Mouse (Mus musculus) embryo, embryonic 11.5 days (tissue): ENCODE results near the gene Tead1.
A peak's percentile ranks its signal among the peaks of the same experiment; 100 is the strongest.
"Not testable (repeated sequence)": the region's sequence is repeated elsewhere in the genome, so short reads cannot be mapped to it uniquely, and the experiment has no call there.

Experiments used
- DNase-seq: peaks from one replicate; pipeline ENCODE4 v3.0.0-alpha.2; 2012; ENCODE audit warnings: low read depth, low spot score

Tead1 gene

DNA sequence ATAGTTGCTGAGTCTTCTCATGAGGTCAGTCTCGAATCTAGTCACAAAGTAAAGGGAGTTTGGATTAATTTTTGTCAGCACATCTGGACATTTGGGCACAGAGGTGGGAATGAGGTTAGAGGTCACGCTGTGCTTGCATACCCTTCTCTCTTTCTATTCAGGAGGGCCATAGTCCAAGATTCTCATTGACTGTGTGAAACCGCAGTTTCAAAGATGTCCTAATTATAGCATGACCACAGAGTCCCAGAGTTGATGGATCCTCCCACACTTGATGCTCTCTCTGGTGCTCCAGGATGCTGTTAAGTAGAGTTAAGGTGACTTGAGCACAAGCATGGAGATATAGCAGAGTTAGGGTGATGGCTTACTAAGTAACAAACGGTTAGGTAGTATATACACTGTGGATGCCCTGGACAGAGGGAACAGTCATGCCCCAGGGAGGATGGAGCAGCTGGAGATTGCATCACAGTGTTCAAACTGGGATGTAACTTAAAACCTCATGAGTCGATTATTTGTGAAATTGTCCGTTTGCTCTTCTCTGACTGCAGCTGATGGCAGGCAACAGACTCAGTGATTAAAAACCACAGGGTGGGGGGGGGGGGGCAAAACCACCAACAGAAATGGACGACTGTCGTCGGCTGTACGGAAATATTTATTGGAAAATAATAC, 238.6 kb downstream of the Tead1 start:
- no peak for DNase-seq

- no peak for DNase-seq
These were observed 239.3 kb downstream of the Tead1 start for GRCm38 (mm10) chr7:112918279-112918991.

GRCm38 (mm10) chr7:112919845-112920244, 240.7 kb downstream of the Tead1 start:
- peak; percentile 43 for DNase-seq

DNA sequence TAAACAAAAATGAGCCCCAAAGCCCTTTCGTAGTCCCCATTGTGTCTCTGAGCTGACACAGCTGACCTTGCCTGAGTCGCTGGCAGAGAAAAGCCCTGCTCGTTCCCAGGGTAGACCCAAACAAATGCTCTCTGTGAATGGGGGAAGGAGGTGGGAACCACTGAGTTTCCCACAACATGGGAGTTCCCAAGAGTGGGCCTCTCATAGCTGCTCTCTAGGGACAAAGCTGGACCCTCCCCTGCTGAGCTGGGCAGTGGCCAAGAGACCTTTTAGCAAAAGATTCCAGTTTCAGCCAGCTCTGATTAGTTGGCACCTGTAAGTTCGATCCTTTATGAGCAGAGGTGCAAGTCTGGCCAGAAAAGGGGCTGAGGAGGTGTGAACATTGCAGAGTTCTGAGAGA, 243.7 kb downstream of the Tead1 start:
- no peak for DNase-seq

GRCm38 (mm10) chr7:112923712-112924111, 244.6 kb downstream of the Tead1 start:
- DNase-seq: no peak

- DNase-seq: no peak
These were observed 251.6 kb downstream of the Tead1 start for GRCm38 (mm10) chr7:112930669-112931068.

DNA sequence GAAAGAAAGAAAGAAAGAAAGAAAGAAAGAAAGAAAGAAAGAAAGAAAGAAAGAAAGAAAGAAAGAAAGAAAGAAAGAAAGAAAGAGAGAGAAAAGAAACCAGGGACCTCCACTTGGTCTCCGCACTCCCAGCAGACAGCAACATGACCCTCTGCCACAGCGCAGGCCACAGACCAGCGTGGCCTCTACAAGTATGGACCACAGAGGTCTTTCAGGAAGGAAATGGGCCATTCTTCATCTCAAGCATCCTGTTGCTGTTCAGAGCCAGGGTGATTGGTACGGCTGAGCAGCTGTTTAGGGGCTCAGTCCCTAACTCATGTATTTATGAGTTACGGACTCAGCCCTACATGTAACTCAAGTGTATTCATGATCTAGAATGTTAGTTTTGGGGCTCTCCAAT, 256.8 kb downstream of the Tead1 start:
- not testable (repeated sequence) for DNase-seq

- DNase-seq: no peak
These were observed 258.0 kb downstream of the Tead1 start for GRCm38 (mm10) chr7:112937089-112937488.

- no peak for DNase-seq
These were observed 259.8 kb downstream of the Tead1 start for GRCm38 (mm10) chr7:112938959-112939358.

DNA sequence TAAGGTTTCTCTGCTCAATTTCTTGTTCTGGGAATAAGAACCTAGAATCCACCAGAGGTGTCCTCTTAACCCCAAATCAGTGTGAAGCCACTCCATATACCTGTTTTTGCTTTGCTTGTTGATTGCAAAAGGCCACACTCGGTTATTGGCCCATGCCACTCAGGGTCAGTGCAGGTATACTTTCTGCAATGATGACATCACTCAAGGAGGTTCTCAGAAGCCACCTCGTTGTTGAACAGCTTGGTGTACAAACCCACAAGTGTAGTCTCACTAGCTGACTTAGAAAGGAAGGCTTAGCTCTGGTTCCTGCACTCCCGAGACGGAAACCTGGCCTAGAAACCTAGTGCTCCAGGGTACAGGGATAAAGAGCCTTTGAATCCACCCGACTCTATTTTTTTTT, 263.4 kb downstream of the Tead1 start:
- no peak for DNase-seq

- no peak for DNase-seq
These were observed 263.9 kb downstream of the Tead1 start for GRCm38 (mm10) chr7:112943056-112943455.

GRCm38 (mm10) chr7:112946706-112947105, 267.6 kb downstream of the Tead1 start:
- DNase-seq: no peak

GRCm38 (mm10) chr7:112953777-112954291, 274.7 kb downstream of the Tead1 start, which contains the start of gene Rassf10:
TSS of gene Rassf10 (plus strand) at chr7:112953962.
- peak; percentile 63 for DNase-seq

GRCm38 (mm10) chr7:112954351-112955102, 275.4 kb downstream of the Tead1 start:
- no peak for DNase-seq

- DNase-seq: peak; percentile 24
These were observed 276.1 kb downstream of the Tead1 start for GRCm38 (mm10) chr7:112955103-112955827.

- no peak for DNase-seq
These were observed 276.8 kb downstream of the Tead1 start for GRCm38 (mm10) chr7:112955955-112956354.
